In the genomic region with DNA sequence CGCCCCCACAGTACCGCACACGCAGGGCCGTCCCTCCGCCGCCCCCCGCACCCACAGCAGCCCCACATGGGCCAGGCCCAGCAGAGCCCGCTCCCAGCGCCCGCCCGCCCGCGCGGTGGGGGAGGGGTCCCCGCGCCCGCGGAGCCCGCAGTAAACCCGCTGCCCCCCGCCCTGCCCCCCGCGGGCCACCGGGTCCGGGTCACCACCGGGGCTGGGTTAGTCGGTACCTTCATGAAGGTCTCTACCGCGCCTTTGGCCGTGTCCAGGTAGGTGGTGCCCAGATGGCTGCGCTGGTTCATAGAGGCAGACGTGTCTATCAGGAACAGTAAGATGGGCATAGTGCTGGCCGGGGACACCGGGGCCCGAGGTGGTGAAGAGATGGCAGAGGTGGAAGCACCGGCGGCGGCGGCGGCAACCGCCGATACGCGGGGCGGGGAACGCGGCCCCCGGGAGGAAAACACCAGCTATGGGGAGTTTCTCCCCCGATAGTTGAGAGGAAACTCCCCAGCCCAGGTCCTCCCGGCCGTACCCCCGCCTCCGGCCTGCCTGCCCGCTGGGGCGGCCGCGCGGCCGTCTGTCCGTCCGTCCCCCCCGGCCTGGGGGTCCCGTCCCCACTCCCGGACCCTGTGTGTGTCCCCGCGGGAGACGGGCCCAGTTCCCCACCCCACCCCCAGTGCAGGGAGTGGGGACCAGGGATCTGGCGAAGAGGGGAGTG, we compare ENCODE assay signal across 8 mouse cellular contexts. TPM values are rescaled to one million over a fixed set of nuclear protein-coding genes. Genes with fewer than 3 reads are reported as not detected.
DNase-seq lines count a peak whose midpoint lies in the region; ATAC-seq lines count a peak whose summit lies in the region.

No protein-coding gene starts in this region.

- peak overlapping the region; percentile 99 for H3K27ac ChIP-seq in heart, embryonic 12.5 days (ENCODE audit: poor library complexity, severe bottlenecking)
- H3K27ac ChIP-seq in kidney, embryonic 16.5 days (ENCODE audit: low read length): peak overlapping the region; percentile 98
- H3K27ac ChIP-seq in liver, embryonic 11.5 days (ENCODE audit: low read depth, low read length): peak overlapping the region; percentile 100

- ATAC-seq in erythroid progenitor cell, adult 5-6 weeks (replicated peaks; ENCODE audit: low FRiP score, poor library complexity, severe bottlenecking): 0 out of 2 replicates have a peak, but pooled peaks have one; percentile 7
- peak; percentile 52 for ATAC-seq in heart, embryonic 12.5 days (ENCODE audit: insufficient number of reproducible peaks, low FRiP score)
- ATAC-seq in kidney, embryonic 16.5 days (ENCODE audit: low FRiP score, low TSS enrichment): peak; percentile 47
- peak; percentile 44 for ATAC-seq in liver, embryonic 11.5 days (replicated peaks; ENCODE audit: low FRiP score)

- H3K27me3 ChIP-seq in heart, embryonic 12.5 days (replicated peaks): no peaks in the 10 kb centered on the region
- H3K27me3 ChIP-seq in kidney, embryonic 16.5 days (ENCODE audit: insufficient read depth, low read length): no peaks in the 10 kb centered on the region
- no peaks in the 10 kb centered on the region for H3K27me3 ChIP-seq in liver, embryonic 11.5 days (replicated peaks; ENCODE audit: control insufficient read depth, insufficient read depth, low read length)

- peaks cover 12% of the 10 kb centered on the region for H3K36me3 ChIP-seq in heart, embryonic 12.5 days
- H3K36me3 ChIP-seq in kidney, embryonic 16.5 days (ENCODE audit: insufficient read depth, low read length): peaks cover 14% of the 10 kb centered on the region; the same call in 1 of the 2 replicates
- peaks cover 6% of the 10 kb centered on the region; the same call in 1 of the 2 replicates for H3K36me3 ChIP-seq in liver, embryonic 11.5 days (ENCODE audit: control insufficient read depth, insufficient read depth, low read length)

- peak overlapping the region; percentile 99 for H3K9ac ChIP-seq in heart, embryonic 12.5 days
- H3K9ac ChIP-seq in kidney, embryonic 16.5 days (replicated peaks; ENCODE audit: low read length): peak overlapping the region; percentile 97
- peak overlapping the region; percentile 99 for H3K9ac ChIP-seq in liver, embryonic 11.5 days (ENCODE audit: low read depth, low read length)

- no peaks in the 10 kb centered on the region for H3K9me3 ChIP-seq in heart, embryonic 12.5 days (replicated peaks)
- H3K9me3 ChIP-seq in kidney, embryonic 16.5 days (ENCODE audit: low read length): no peaks in the 10 kb centered on the region
- no peaks in the 10 kb centered on the region for H3K9me3 ChIP-seq in liver, embryonic 11.5 days (ENCODE audit: control insufficient read depth, low read length)

- peak overlapping the region; percentile 73 for H3K4me2 ChIP-seq in heart, embryonic 12.5 days
- H3K4me2 ChIP-seq in kidney, embryonic 16.5 days (replicated peaks; ENCODE audit: low read depth, low read length): peak overlapping the region; percentile 69
- peak overlapping the region; percentile 89 for H3K4me2 ChIP-seq in liver, embryonic 11.5 days

- peaks cover 13% of the 10 kb centered on the region for H3K4me1 ChIP-seq in heart, embryonic 12.5 days (replicated peaks)
- H3K4me1 ChIP-seq in kidney, embryonic 16.5 days (ENCODE audit: insufficient read depth, low read length): peaks cover 15% of the 10 kb centered on the region
- peaks cover 14% of the 10 kb centered on the region for H3K4me1 ChIP-seq in liver, embryonic 11.5 days (replicated peaks; ENCODE audit: control insufficient read depth, insufficient read depth, low read length)

- peak; percentile 71 for DNase-seq in A20 (ENCODE audit: low read depth, low spot score)
- DNase-seq in adrenal gland, postnatal 36 days: peak; percentile 59 to 78
- DNase-seq in liver, embryonic 11.5 days (ENCODE audit: low spot score): peak; percentile 82
- DNase-seq in neural tube, embryonic 10.5 days (ENCODE audit: extremely low spot score, low spot score): peak; percentile 79
- peak; percentile 76 for DNase-seq in testis, postnatal 14 days (ENCODE audit: low spot score)

- under 1% methylated on average over 61 of the region's 68 CpGs for WGBS in heart, embryonic 12.5 days
- WGBS in kidney, embryonic 16.5 days: under 1% methylated on average over 50 of the region's 68 CpGs
- WGBS in liver, embryonic 11.5 days: 1% methylated on average over 61 of the region's 68 CpGs

- peak overlapping the region; percentile 86 for H3K4me3 ChIP-seq in heart, embryonic 12.5 days
- peak overlapping the region; percentile 84 for H3K4me3 ChIP-seq in kidney, embryonic 16.5 days (ENCODE audit: low read length)
- peak overlapping the region; percentile 97 for H3K4me3 ChIP-seq in liver, embryonic 11.5 days (ENCODE audit: low read depth, low read length)

RNA-seq across cellular contexts. Expression of a gene that starts 0.5 kb away (rescaled TPM):
- 10 to 100 TPM; 42.0 to 63.8 TPM for total RNA-seq in adrenal gland, postnatal 36 days (2021)
- 45.0 and 75.9 TPM in 2 replicates for total RNA-seq in erythroid progenitor cell, adult 5-6 weeks (2015; ENCODE audit: low replicate concordance)
- 71.6 and 73.5 TPM in 2 replicates for total RNA-seq in erythroid progenitor cell, adult 5-6 weeks (2017; ENCODE audit: low replicate concordance)
- polyA plus RNA-seq in heart, embryonic 12.5 days (2016; fragmentation: Nextera tagmentation; extraction: Ambion mirVana): 22.9 and 31.4 TPM in 2 replicates
- polyA plus RNA-seq in kidney, embryonic 16.5 days (2015; fragmentation: Nextera tagmentation; extraction: Ambion mirVana): 22.9 and 25.6 TPM in 2 replicates
- polyA plus RNA-seq in liver, embryonic 11.5 days (2014; fragmentation: Nextera tagmentation; extraction: Ambion mirVana): 30.1 and 32.2 TPM in 2 replicates

Comparison
In these comparisons a context has a peak if more than half of its experiments do, and no peak if none do; other contexts are left out.
1. Peak in every context shown above with its lines: DNase-seq, ATAC-seq, H3K4me3 ChIP-seq and H3K27ac ChIP-seq.